Mouse (Mus musculus): ENCODE measurements around the gene Ror1. TPM values are rescaled to one million over a fixed set of nuclear protein-coding genes. Genes with fewer than 3 reads are reported as not detected.

The Ror1 gene
- polyA plus RNA-seq, 1 experiment from 2014 or later, result 4.0 TPM

DNA sequence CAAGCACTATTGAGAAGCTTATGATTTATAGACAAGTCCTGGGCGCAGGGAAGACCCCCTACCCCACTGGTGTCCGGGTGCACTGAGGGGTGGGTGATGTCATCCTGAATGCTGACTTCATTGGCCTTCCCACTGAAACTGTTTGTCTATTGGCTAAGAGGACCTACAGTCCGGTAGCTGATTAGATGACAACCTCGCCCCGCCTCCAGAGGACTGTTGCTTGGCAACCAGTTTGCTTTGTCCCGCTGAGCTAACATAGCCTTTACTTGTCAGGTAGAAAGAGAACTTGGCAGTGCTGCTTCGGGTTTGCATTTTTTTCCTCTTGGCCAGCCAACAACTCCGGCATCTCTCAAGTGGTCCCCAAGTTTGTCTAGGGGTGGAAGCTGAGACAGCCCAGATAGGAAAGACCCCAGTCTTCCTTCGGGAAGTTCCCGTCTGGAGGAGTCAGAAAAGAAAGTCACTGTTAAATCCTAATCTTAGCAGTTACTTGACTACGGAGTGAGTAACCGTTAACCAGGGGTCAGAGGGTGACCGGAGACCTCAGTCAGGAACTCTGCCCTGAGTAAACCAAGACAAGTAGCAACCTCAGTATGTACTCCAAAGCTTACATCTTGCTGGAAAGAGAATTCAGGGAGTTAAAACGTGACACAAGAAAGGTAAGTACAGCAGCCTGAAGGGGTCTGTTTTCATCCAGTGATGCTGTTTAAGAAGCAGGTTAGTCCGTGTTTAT is 383.2 kb downstream of the Ror1 start, which contains the start of gene Ube2u:
Ube2u (plus strand) TSS at position 258 of the 730 bp plus-strand sequence.
- Histone ChIP-seq H3K27me3 (replicated peaks; ENCODE audit: control insufficient read depth, insufficient read depth, low read length) (no peaks in the 10 kb centered on the region), H3K4me2 (ENCODE audit: low read depth, low read length) (peak within 1 kb of the TSS; percentile 45), H3K9me3 (ENCODE audit: control insufficient read depth, low read length) (no peaks in the 10 kb centered on the region), H3K27ac (ENCODE audit: low read length) (no peak within 1 kb of the TSS), H3K9ac (ENCODE audit: low read depth, low read length) (no peak within 1 kb of the TSS), H3K36me3 (ENCODE audit: control insufficient read depth, insufficient read depth, low read length) (no peaks in the 10 kb centered on the region), H3K4me1 (ENCODE audit: control insufficient read depth, insufficient read depth, low read length) (peaks cover 6% of the 10 kb centered on the region; the same call in 1 of the 2 replicates), H3K4me3 (ENCODE audit: low read length) (peak within 1 kb of the TSS; percentile 31)
- WGBS, result 24% methylated on average over 15 of the region's 15 CpGs
- ATAC-seq, result peak; percentile 69

DNA sequence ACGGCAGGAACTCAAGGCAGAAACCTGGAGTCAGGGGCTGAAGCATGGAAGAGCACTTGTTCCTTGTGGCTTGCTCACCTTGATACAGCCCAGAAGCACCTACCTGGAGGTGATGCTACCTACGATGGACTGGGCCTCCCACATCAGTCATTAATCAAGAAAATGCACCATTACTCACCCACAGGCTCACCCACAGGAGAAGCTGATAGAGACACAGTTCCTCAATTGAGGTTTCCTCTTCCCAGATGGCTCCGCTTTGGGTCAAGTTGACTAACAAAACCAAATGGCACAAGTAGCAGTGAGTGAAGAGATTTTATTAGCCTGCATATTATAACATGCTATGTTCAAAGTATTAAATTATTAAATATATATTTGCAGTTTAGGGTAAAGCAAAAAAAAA is 392.9 kb downstream of the Ror1 start:
- no peak overlapping the region for H3K9ac ChIP-seq (ENCODE audit: low read depth, low read length)
- no peak overlapping the region for H3K27ac ChIP-seq (ENCODE audit: low read length)
- no peaks in the 10 kb centered on the region for H3K9me3 ChIP-seq (ENCODE audit: control insufficient read depth, low read length)
- 91% methylated on average over 3 of the region's 3 CpGs for WGBS
- H3K4me2 ChIP-seq (ENCODE audit: low read depth, low read length), result no peak overlapping the region
- H3K4me3 ChIP-seq (ENCODE audit: low read length), result no peak overlapping the region
- H3K27me3 ChIP-seq (replicated peaks; ENCODE audit: control insufficient read depth, insufficient read depth, low read length), result no peaks in the 10 kb centered on the region
- H3K4me1 ChIP-seq (ENCODE audit: control insufficient read depth, insufficient read depth, low read length), result no peaks in the 10 kb centered on the region
- H3K36me3 ChIP-seq (ENCODE audit: control insufficient read depth, insufficient read depth, low read length), result no peaks in the 10 kb centered on the region
- no peak for ATAC-seq

Other genes with a start within 250 kb of the Ror1 start
- gene Pgm1, start 166.4 kb upstream of the Ror1 start, polyA plus RNA-seq (2015; fragmentation: Nextera tagmentation; extraction: Ambion mirVana), result 258 and 271 TPM in 2 replicates
- gene Itgb3bp, start 166.0 kb upstream of the Ror1 start, polyA plus RNA-seq (2015; fragmentation: Nextera tagmentation; extraction: Ambion mirVana), result 28.8 and 30.5 TPM in 2 replicates

All from intestine, embryonic 16.5 days (tissue).